Mouse (Mus musculus) large intestine, adult 2 months (tissue): ENCODE measurements around the gene Dhx16. TPM values are rescaled to one million over a fixed set of nuclear protein-coding genes. Genes with fewer than 3 reads are reported as not detected.

Source experiments
- polyA plus RNA-seq: library from polyadenylated mRNA; depleted of rRNA; stranded (reverse); fragments of >200 nt; gene quantifications from 2 replicates; pipeline ENCODE4 v1.2.3, GENCODE M21; 2012; rRNA removed

Gene Dhx16
- polyA plus RNA-seq, 1 experiment, result 67.2 TPM

Other genes starting within 250 kb of the Dhx16 start
- gene Mucl3, start 236.1 kb upstream of the Dhx16 start, polyA plus RNA-seq, result 0.26 TPM in 1 of 2 replicates, not detected in the other
- 20.3 and 25.1 TPM in 2 replicates for gene Vars2, start 212.2 kb upstream of the Dhx16 start, polyA plus RNA-seq
- gene Gtf2h4, start 206.1 kb upstream of the Dhx16 start, polyA plus RNA-seq, result 30.3 and 31.1 TPM in 2 replicates
- 39.0 and 48.9 TPM in 2 replicates for gene Ddr1, start 175.2 kb upstream of the Dhx16 start, polyA plus RNA-seq
- 11.4 and 11.6 TPM in 2 replicates for gene Ier3, start 58.1 kb upstream of the Dhx16 start, polyA plus RNA-seq
- 43.1 and 54.2 TPM in 2 replicates for gene Flot1, start 56.6 kb upstream of the Dhx16 start, polyA plus RNA-seq
- gene Tubb5, start 41.5 kb upstream of the Dhx16 start, polyA plus RNA-seq, result 271 and 306 TPM in 2 replicates
- gene Mdc1, start 38.3 kb upstream of the Dhx16 start, polyA plus RNA-seq, result 4.8 and 7.8 TPM in 2 replicates
- gene Nrm, start 18.5 kb upstream of the Dhx16 start, polyA plus RNA-seq, result 24.8 and 27.0 TPM in 2 replicates
- gene Ppp1r18, start 14.2 kb upstream of the Dhx16 start, polyA plus RNA-seq, result 26.7 and 27.5 TPM in 2 replicates
- 76.6 and 84.9 TPM in 2 replicates for gene 2310061I04Rik, start 17.6 kb downstream of the Dhx16 start, polyA plus RNA-seq
- gene Atat1, start 30.3 kb downstream of the Dhx16 start, polyA plus RNA-seq, result 20.0 and 45.4 TPM in 2 replicates
- 111 and 131 TPM in 2 replicates for gene Mrps18b, start 36.6 kb downstream of the Dhx16 start, polyA plus RNA-seq
- gene Ppp1r10, start 36.6 kb downstream of the Dhx16 start, polyA plus RNA-seq, result 28.7 and 36.9 TPM in 2 replicates
- gene Abcf1, start 89.9 kb downstream of the Dhx16 start, polyA plus RNA-seq, result 82.6 and 83.9 TPM in 2 replicates
- 23.6 and 24.7 TPM in 2 replicates for gene Gnl1, start 100.0 kb downstream of the Dhx16 start, polyA plus RNA-seq
- gene Prr3, start 100.4 kb downstream of the Dhx16 start, polyA plus RNA-seq, result 13.8 and 14.5 TPM in 2 replicates
- gene H2-T24, start 140.7 kb downstream of the Dhx16 start, polyA plus RNA-seq, result 1.6 and 2.8 TPM in 2 replicates
- gene H2-T23, start 153.0 kb downstream of the Dhx16 start, polyA plus RNA-seq, result 386 and 571 TPM in 2 replicates
- gene H2-T22, start 162.9 kb downstream of the Dhx16 start, polyA plus RNA-seq, result 59.7 and 67.2 TPM in 2 replicates
- 0.07 TPM in 1 of 2 replicates, not detected in the other for gene Gm6034, start 163.1 kb downstream of the Dhx16 start, polyA plus RNA-seq
- 53.0 and 148 TPM in 2 replicates for gene Gm11127, start 178.6 kb downstream of the Dhx16 start, polyA plus RNA-seq
- gene Gm19684, start 241.9 kb downstream of the Dhx16 start, polyA plus RNA-seq, result 0.15 and 0.33 TPM in 2 replicates
- 7.1 and 18.3 TPM in 2 replicates for gene Gm7030, start 249.6 kb downstream of the Dhx16 start, polyA plus RNA-seq